Mouse (Mus musculus) midbrain, embryonic 12.5 days (tissue): ENCODE data around the gene Olfr1418. TPM values are rescaled to one million over a fixed set of nuclear protein-coding genes. Genes with fewer than 3 reads are reported as not detected.

Experiments
- ATAC-seq: fragments of 200-750 bp; cut with Nextera tagmentation; 2 replicates; pipeline ENCODE4 v1.8.0; 2017; ENCODE audit warnings: low read depth, moderate TSS enrichment, moderate library complexity; ENCODE audit not compliant: low FRiP score
- H3K27ac ChIP-seq: fragments of 300-500 bp; sonication (generic); replicated peaks from 2 replicates; pipeline ENCODE4 v1.5.1; 2016; ENCODE audit warnings: mild to moderate bottlenecking
- H3K27me3 ChIP-seq: fragments of 300-500 bp; sonication (generic); 2 replicates; pipeline ENCODE4 v1.6.1; 2016; ENCODE audit warnings: mild to moderate bottlenecking
- H3K36me3 ChIP-seq: fragments of 300-500 bp; sonication (generic); 2 replicates; pipeline ENCODE4 v1.6.1; 2016
- H3K4me1 ChIP-seq: fragments of 300-500 bp; sonication (generic); 2 replicates; pipeline ENCODE4 v1.6.1; 2016
- H3K4me2 ChIP-seq: fragments of 300-500 bp; sonication (generic); replicated peaks from 2 replicates; pipeline ENCODE4 v1.6.1; 2016; ENCODE audit warnings: mild to moderate bottlenecking, moderate library complexity
- H3K4me3 ChIP-seq: fragments of 300-500 bp; sonication (generic); 2 replicates; pipeline ENCODE4 v1.5.1; 2016; ENCODE audit warnings: mild to moderate bottlenecking
- H3K9ac ChIP-seq: fragments of 300-500 bp; sonication (generic); replicated peaks from 2 replicates; pipeline ENCODE4 v1.6.1; 2016; ENCODE audit warnings: mild to moderate bottlenecking, moderate library complexity
- H3K9me3 ChIP-seq: fragments of 300-500 bp; sonication (generic); 2 replicates; pipeline ENCODE4 v1.6.1; 2016; ENCODE audit warnings: mild to moderate bottlenecking
- WGBS: fragments of 180-500 bp; shearing (Covaris S2); methylation state at CpG from one replicate; pipeline ENCODE4 v1.1.7; 2016; 5-methylcytosine and 5-hydroxymethylcytosine counted together
- polyA plus RNA-seq: library from polyadenylated mRNA; unstranded; fragments of >200 nt; fragmentation: Nextera tagmentation; extraction: Ambion mirVana; gene quantifications from 2 replicates; pipeline ENCODE4 v1.2.1, GENCODE M21; 2016

Olfr1418 gene
- polyA plus RNA-seq, 1 experiment from 2014 or later, result not detected

GRCm38 (mm10) chr19:11819800-11820199 lies 41.1 kb downstream of the Olfr1418 start:
- Histone ChIP-seq H3K27me3 (peaks cover 34% of the 10 kb centered on the region), H3K4me3 (peak overlapping the region; percentile 64), H3K36me3 (no peaks in the 10 kb centered on the region), H3K9me3 (no peaks in the 10 kb centered on the region), H3K4me1 (peaks cover 22% of the 10 kb centered on the region), H3K4me2 (peak overlapping the region; percentile 77), H3K9ac (no peak overlapping the region; the same call in 1 of the 2 replicates), H3K27ac (no peak overlapping the region)
- under 1% methylated on average over 15 of the region's 15 CpGs for WGBS
- peak; percentile 81 for ATAC-seq

DNA sequence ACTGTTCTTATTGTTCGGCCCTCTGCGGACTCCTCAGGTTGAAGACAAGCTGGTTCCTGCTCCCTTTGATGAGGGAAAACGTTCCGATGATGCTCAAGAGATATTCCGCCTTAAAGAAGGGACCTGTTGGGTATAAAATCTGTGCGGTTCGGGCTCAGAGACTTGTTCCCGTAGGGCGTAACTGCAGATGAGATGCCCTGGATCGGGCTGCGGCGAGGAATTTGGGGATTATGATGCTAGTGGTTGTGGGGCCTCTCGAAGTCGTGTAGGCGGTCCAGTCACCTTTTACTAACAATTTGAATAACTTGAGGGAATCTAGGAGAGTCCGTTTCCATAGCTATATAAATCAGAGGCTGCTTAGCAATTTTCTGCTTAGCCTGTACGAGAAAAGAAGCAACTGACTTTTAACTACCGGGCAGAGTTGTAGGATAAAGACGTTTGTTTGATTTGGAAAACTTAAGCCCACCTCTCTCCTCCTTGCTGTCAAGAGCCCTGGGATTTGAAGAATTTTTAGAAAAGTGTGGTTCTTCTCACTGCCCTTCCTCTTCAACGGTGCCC lies 41.6 kb downstream of the Olfr1418 start, which contains the start of gene Stx3:
TSS of gene Stx3 (minus strand) at position 261 of the 558 bp plus-strand sequence.
- WGBS, result under 1% methylated on average over 20 of the region's 20 CpGs
- ATAC-seq, result no peak
- no peaks in the 10 kb centered on the region for H3K9me3 ChIP-seq
- peak within 1 kb of the TSS; percentile 77 for H3K4me2 ChIP-seq
- peaks cover 22% of the 10 kb centered on the region for H3K4me1 ChIP-seq
- H3K27me3 ChIP-seq, result peaks cover 34% of the 10 kb centered on the region
- H3K36me3 ChIP-seq, result no peaks in the 10 kb centered on the region
- 0 out of 2 replicates have a peak within 1 kb of the TSS, but pooled peaks have one; percentile 22 for H3K27ac ChIP-seq
- H3K4me3 ChIP-seq, result peak within 1 kb of the TSS; percentile 64
- peak within 1 kb of the TSS; percentile 68 for H3K9ac ChIP-seq

GRCm38 (mm10) chr19:11818199-11819142 lies 42.4 kb downstream of the Olfr1418 start:
- Histone ChIP-seq H3K9me3 (no peaks in the 10 kb centered on the region), H3K9ac (peak overlapping the region; percentile 68), H3K4me1 (peaks cover 29% of the 10 kb centered on the region), H3K36me3 (no peaks in the 10 kb centered on the region), H3K27ac (0 out of 2 replicates have a peak overlapping the region, but pooled peaks have one; percentile 22), H3K4me3 (peak overlapping the region; percentile 64), H3K27me3 (peaks cover 34% of the 10 kb centered on the region), H3K4me2 (peak overlapping the region; percentile 77)
- peak; percentile 70 for ATAC-seq
- under 1% methylated on average over 61 of the region's 83 CpGs for WGBS

DNA sequence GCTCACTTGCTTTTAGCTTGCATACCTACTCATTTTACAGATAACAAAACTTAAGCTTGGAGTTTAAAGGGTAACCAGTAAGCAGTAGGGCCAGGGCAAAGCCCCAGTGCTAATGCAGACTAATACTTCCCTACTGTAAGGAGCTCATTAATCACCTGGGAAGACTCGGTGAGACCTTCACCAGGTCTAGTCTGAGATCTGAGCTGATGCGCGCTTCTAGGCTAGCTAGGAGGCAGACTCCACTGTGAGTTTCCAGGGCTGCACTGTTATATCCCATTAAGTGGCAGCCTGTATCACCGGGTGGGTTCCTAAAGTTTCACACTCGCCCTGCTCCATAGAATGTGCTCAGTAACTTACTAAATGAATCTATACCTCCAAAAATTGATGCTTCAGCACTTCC lies 43.3 kb downstream of the Olfr1418 start:
- Histone ChIP-seq H3K4me2 (peak overlapping the region; percentile 77), H3K27me3 (peaks cover 34% of the 10 kb centered on the region)

GRCm38 (mm10) chr19:11816706-11817105 lies 44.2 kb downstream of the Olfr1418 start:
- H3K36me3 ChIP-seq, result no peaks in the 10 kb centered on the region
- H3K4me3 ChIP-seq, result no peak overlapping the region
- H3K27me3 ChIP-seq, result peaks cover 34% of the 10 kb centered on the region
- no peaks in the 10 kb centered on the region for H3K9me3 ChIP-seq
- WGBS, result 44% methylated on average over 6 of the region's 6 CpGs
- H3K9ac ChIP-seq, result no peak overlapping the region
- H3K27ac ChIP-seq, result no peak overlapping the region
- H3K4me1 ChIP-seq, result peaks cover 43% of the 10 kb centered on the region
- no peak for ATAC-seq
- H3K4me2 ChIP-seq, result 0 out of 2 replicates have a peak overlapping the region, but pooled peaks have one; percentile 77

More for the DNA sequence above, 43.3 kb downstream of the Olfr1418 start:
- H3K4me1 ChIP-seq, result peaks cover 35% of the 10 kb centered on the region
- H3K9me3 ChIP-seq, result no peaks in the 10 kb centered on the region
- no peak overlapping the region for H3K9ac ChIP-seq
- H3K4me3 ChIP-seq, result peak overlapping the region; percentile 64
- 8% methylated on average over 5 of the region's 5 CpGs for WGBS
- ATAC-seq, result no peak
- no peaks in the 10 kb centered on the region for H3K36me3 ChIP-seq
- H3K27ac ChIP-seq, result no peak overlapping the region

DNA sequence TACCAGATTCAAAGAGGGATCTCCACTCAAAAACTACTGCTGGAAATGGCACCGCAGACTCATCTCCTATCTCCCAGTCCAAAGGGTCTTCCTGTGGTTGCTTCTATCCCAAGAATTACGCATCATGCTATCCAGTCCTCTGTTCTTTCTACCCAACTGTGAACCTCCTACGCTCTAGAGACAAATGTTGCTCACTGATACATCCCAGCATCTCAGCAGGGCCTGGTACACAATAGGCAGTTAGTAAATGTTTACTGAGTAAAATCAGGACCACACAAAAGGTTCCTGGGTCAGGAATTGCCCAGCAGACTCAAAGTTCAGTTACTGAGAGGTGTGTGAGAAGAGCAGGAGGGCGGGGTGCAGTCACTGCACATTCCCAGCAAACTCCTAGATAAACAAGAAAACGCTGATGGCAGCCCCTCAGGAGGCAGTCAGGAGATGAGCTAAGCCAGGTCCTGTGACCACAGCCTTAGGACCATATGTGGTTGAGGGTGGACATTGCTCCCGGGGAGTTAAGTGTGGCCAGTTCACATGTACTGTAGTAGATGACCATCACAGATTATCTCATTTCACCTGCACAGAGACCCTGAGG lies 46.0 kb downstream of the Olfr1418 start:
- no peak overlapping the region for H3K4me2 ChIP-seq
- peak overlapping the region; percentile 79; the same call in 1 of the 2 replicates for H3K27ac ChIP-seq
- no peak overlapping the region for H3K9ac ChIP-seq
- peaks cover 29% of the 10 kb centered on the region for H3K27me3 ChIP-seq
- H3K4me3 ChIP-seq, result no peak overlapping the region
- WGBS, result 82% methylated on average over 6 of the region's 6 CpGs
- no peak for ATAC-seq
- H3K36me3 ChIP-seq, result no peaks in the 10 kb centered on the region
- H3K9me3 ChIP-seq, result no peaks in the 10 kb centered on the region
- H3K4me1 ChIP-seq, result peaks cover 52% of the 10 kb centered on the region

GRCm38 (mm10) chr19:11813649-11814048 lies 47.2 kb downstream of the Olfr1418 start:
- Histone ChIP-seq H3K4me3 (no peak overlapping the region), H3K9ac (no peak overlapping the region), H3K9me3 (no peaks in the 10 kb centered on the region), H3K4me1 (peaks cover 44% of the 10 kb centered on the region), H3K27me3 (peaks cover 25% of the 10 kb centered on the region), H3K27ac (peak overlapping the region; percentile 79), H3K4me2 (peak overlapping the region; percentile 16; the same call in 1 of the 2 replicates), H3K36me3 (no peaks in the 10 kb centered on the region)
- 2% methylated on average over 8 of the region's 8 CpGs for WGBS
- peak; percentile 42 for ATAC-seq

DNA sequence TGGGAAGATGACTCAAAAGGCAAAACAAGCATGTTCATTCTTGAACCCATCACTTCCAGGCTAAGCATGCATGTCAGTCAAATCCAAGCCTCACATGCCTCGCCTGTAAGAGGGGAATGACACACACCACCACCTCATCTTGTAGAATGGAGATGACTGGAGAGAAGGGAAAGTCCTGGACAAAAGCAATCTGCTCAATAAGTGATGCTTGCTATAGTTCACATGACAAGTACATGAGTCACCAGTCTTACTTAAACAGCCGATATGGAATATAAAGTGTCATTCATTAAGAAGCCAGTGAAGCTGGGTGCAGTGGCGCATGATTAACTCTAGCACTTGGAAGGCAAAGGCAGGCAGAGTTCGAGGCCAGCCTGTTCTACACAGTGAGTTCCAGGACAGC lies 47.7 kb downstream of the Olfr1418 start:
- H3K9ac ChIP-seq, result no peak overlapping the region
- H3K9me3 ChIP-seq, result no peaks in the 10 kb centered on the region
- H3K4me1 ChIP-seq, result peaks cover 41% of the 10 kb centered on the region
- no peaks in the 10 kb centered on the region for H3K36me3 ChIP-seq
- ATAC-seq, result no peak
- H3K27me3 ChIP-seq, result peaks cover 22% of the 10 kb centered on the region
- 47% methylated on average over 4 of the region's 4 CpGs for WGBS
- H3K27ac ChIP-seq, result peak overlapping the region; percentile 79
- no peak overlapping the region for H3K4me2 ChIP-seq
- H3K4me3 ChIP-seq, result no peak overlapping the region

DNA sequence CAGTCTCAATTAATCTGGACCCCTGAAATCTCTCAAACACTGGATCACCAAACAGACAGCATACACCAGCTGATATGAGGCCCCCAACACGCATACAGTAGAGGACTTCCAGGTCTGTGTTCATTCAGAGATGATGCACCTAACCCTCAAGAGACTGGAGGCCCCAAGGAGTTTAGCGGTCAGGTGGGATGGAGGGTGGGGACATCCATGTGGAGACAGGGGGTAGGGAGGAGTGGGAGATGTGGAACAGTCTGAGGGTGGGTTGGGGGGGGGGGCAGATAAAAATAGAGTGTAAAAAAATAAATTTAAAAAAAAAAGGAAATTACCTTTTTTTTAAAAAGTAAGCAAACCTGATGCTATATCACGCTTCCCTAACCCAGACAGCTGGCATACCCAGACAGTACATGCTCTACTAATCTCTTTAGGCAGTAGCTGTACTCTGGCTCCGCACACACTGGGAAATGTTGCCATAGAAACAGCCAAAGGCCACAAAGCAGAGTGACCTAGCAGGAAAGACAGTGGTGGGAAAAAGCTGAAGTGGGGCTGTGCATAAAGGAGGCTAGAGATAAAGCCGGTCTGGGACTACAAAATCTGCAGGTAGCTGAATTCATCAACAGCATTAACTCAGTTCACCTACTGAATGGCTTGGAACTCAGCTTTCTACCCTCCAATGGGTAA lies 49.0 kb downstream of the Olfr1418 start:
- H3K9ac ChIP-seq, result no peak overlapping the region
- peak; percentile 94 for ATAC-seq
- no peaks in the 10 kb centered on the region for H3K9me3 ChIP-seq
- peak overlapping the region; percentile 79 for H3K27ac ChIP-seq
- WGBS, result 26% methylated on average over 5 of the region's 5 CpGs
- H3K36me3 ChIP-seq, result no peaks in the 10 kb centered on the region
- H3K4me1 ChIP-seq, result peaks cover 41% of the 10 kb centered on the region
- H3K4me3 ChIP-seq, result no peak overlapping the region
- peaks cover 10% of the 10 kb centered on the region for H3K27me3 ChIP-seq
- H3K4me2 ChIP-seq, result peak overlapping the region; percentile 23

GRCm38 (mm10) chr19:11810856-11811255 lies 50.0 kb downstream of the Olfr1418 start:
- no peak for ATAC-seq
- Histone ChIP-seq H3K9me3 (no peaks in the 10 kb centered on the region), H3K4me3 (no peak overlapping the region), H3K9ac (no peak overlapping the region), H3K36me3 (no peaks in the 10 kb centered on the region), H3K27me3 (peaks cover under 1% of the 10 kb centered on the region; the same call in 1 of the 2 replicates), H3K4me1 (peaks cover 41% of the 10 kb centered on the region), H3K4me2 (no peak overlapping the region), H3K27ac (peak overlapping the region; percentile 79)
- WGBS, result 69% methylated on average over 1 of the region's 1 CpGs

DNA sequence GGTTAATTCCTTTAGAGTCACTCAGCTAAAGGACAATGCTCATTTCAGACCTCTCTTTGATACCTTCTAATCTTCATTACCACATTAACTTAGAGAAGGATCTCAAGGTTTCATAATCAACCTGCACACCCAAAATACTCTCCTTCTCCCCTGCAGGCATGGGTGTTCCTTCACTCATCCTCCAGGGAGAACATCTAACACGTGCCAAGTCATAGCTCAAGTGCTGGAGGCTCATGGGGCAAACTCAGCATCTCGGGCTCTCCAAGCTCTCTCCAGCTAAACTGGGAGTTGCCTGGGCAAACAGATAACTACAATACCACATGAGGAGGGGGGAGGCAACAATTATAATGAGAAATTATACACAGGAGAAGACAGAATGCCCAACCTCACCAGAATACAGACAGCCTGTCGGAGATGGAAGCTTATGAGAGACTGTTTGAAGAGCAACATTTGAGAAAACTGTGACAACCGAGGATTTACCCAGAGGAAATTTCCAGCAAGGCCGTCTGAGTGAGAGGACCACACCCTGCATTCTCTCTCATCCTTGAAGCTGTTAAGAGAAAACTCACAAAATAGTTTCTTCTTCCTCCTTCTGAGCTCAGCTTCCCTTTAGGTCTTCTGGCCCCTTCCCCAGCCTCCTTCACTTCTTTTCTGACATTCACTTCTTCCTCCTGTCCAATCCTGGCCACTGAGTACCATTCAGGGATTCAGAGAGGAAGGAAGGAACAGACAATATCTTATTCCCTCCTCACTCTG lies 50.7 kb downstream of the Olfr1418 start:
- no peak overlapping the region for H3K4me2 ChIP-seq
- WGBS, result 80% methylated on average over 5 of the region's 5 CpGs
- no peak overlapping the region for H3K27ac ChIP-seq
- peaks cover 41% of the 10 kb centered on the region for H3K4me1 ChIP-seq
- no peaks in the 10 kb centered on the region for H3K36me3 ChIP-seq
- no peak for ATAC-seq
- no peaks in the 10 kb centered on the region for H3K9me3 ChIP-seq
- no peak overlapping the region for H3K4me3 ChIP-seq
- no peaks in the 10 kb centered on the region; the same call in 1 of the 2 replicates for H3K27me3 ChIP-seq
- H3K9ac ChIP-seq, result no peak overlapping the region
